22 mouse cellular contexts compared by ENCODE assay signal in genomic region chr3:55646437-55646836, GRCm38 (mm10).
DNase-seq lines count a peak whose midpoint lies in the region; ATAC-seq lines count a peak whose summit lies in the region.
"Had no signal": no experiment of that assay in that cellular context is flagged by ENCODE, and none has a peak within 500 bp of the region (broad histone marks: within the 10 kb centered on the region; RNA-seq: fewer than 3 reads in every experiment).

No protein-coding gene starts in this region.

- no peak overlapping the region for H3K9ac ChIP-seq in embryonic facial prominence, embryonic 14.5 days (ENCODE audit: low read depth, low read length)
- H3K9ac ChIP-seq in limb, embryonic 13.5 days, result no peak overlapping the region
- H3K9ac ChIP-seq: embryonic facial prominence, embryonic 12.5 days; forebrain, embryonic 15.5 days; hindbrain, embryonic 12.5 days had no signal

- H3K36me3 ChIP-seq in embryonic facial prominence, embryonic 14.5 days (ENCODE audit: control insufficient read depth, insufficient read depth, low read length), result peaks cover 40% of the 10 kb centered on the region
- H3K36me3 ChIP-seq in embryonic facial prominence, embryonic 10.5 days (replicated peaks), result peaks cover 25% of the 10 kb centered on the region
- peaks cover 14% of the 10 kb centered on the region for H3K36me3 ChIP-seq in limb, embryonic 10.5 days
- H3K36me3 ChIP-seq in limb, embryonic 13.5 days, result peaks cover 30% of the 10 kb centered on the region

- H3K4me1 ChIP-seq in embryonic facial prominence, embryonic 14.5 days (ENCODE audit: control insufficient read depth, insufficient read depth, low read length), result peaks cover 20% of the 10 kb centered on the region
- H3K4me1 ChIP-seq in embryonic facial prominence, embryonic 10.5 days, result peaks cover 39% of the 10 kb centered on the region
- peaks cover 55% of the 10 kb centered on the region for H3K4me1 ChIP-seq in limb, embryonic 10.5 days
- peaks cover 50% of the 10 kb centered on the region for H3K4me1 ChIP-seq in limb, embryonic 13.5 days

- H3K4me3 ChIP-seq in embryonic facial prominence, embryonic 14.5 days (ENCODE audit: low read depth, low read length), result no peak overlapping the region
- H3K4me3 ChIP-seq in embryonic facial prominence, embryonic 10.5 days, result no peak overlapping the region
- H3K4me3 ChIP-seq in limb, embryonic 10.5 days, result no peak overlapping the region
- no peak overlapping the region for H3K4me3 ChIP-seq in limb, embryonic 13.5 days
- H3K4me3 ChIP-seq: embryonic facial prominence, embryonic 12.5 days; forebrain, embryonic 15.5 days; heart, adult 2 months; hindbrain, embryonic 12.5 days had no signal

- no peak overlapping the region for H3K4me2 ChIP-seq in embryonic facial prominence, embryonic 14.5 days (ENCODE audit: low read depth, low read length)
- no peak overlapping the region for H3K4me2 ChIP-seq in limb, embryonic 13.5 days (replicated peaks)
- H3K4me2 ChIP-seq: embryonic facial prominence, embryonic 12.5 days; forebrain, embryonic 15.5 days; heart, embryonic 11.5 days; hindbrain, embryonic 12.5 days had no signal

- no peaks in the 10 kb centered on the region for H3K27me3 ChIP-seq in embryonic facial prominence, embryonic 14.5 days (replicated peaks; ENCODE audit: control insufficient read depth, insufficient read depth, low read length)
- H3K27me3 ChIP-seq in embryonic facial prominence, embryonic 10.5 days (replicated peaks; ENCODE audit: low read depth, poor library complexity, severe bottlenecking), result no peaks in the 10 kb centered on the region
- no peaks in the 10 kb centered on the region for H3K27me3 ChIP-seq in limb, embryonic 10.5 days (ENCODE audit: low read depth, poor library complexity, severe bottlenecking)
- peaks cover 4% of the 10 kb centered on the region; the same call in 1 of the 2 replicates for H3K27me3 ChIP-seq in limb, embryonic 13.5 days
- H3K27me3 ChIP-seq: embryonic facial prominence, embryonic 12.5 days; forebrain, embryonic 15.5 days; hindbrain, embryonic 12.5 days had no signal

- 0 out of 2 replicates have a peak, but pooled peaks have one; percentile 12 for ATAC-seq in cerebellum, adult (ENCODE audit: insufficient number of reproducible peaks, low FRiP score, low TSS enrichment)
- ATAC-seq in embryonic facial prominence, embryonic 14.5 days (ENCODE audit: low read depth), result 0 out of 2 replicates have a peak, but pooled peaks have one; percentile 9
- ATAC-seq in limb, embryonic 13.5 days (ENCODE audit: low FRiP score, low read depth), result peak; percentile 37; the same call in 1 of the 2 replicates
- ATAC-seq: activated CD4-positive, CD25-positive, alpha-beta regulatory T cell, adult 4 months; forebrain, embryonic 15.5 days; inflammation-experienced regulatory T-cells, adult 6 months; intestine, embryonic 16.5 days had no signal

- H3K9me3 ChIP-seq in embryonic facial prominence, embryonic 14.5 days (ENCODE audit: control insufficient read depth, low read length), result no peaks in the 10 kb centered on the region
- H3K9me3 ChIP-seq in embryonic facial prominence, embryonic 10.5 days, result no peaks in the 10 kb centered on the region
- H3K9me3 ChIP-seq in limb, embryonic 10.5 days (replicated peaks), result no peaks in the 10 kb centered on the region
- no peaks in the 10 kb centered on the region for H3K9me3 ChIP-seq in limb, embryonic 13.5 days
- H3K9me3 ChIP-seq: embryonic facial prominence, embryonic 12.5 days; forebrain, embryonic 15.5 days; hindbrain, embryonic 12.5 days had no signal

- DNase-seq in cerebellum, postnatal 36 days, result no peak
- DNase-seq in embryonic facial prominence, embryonic 14.5 days (ENCODE audit: low spot score), result no peak
- DNase-seq in embryonic facial prominence, embryonic 10.5 days (ENCODE audit: low spot score), result no peak
- no peak for DNase-seq in limb, embryonic 10.5 days (ENCODE audit: low spot score)
- DNase-seq in kidney, postnatal 36 days, result no peak
- no peak for DNase-seq in adrenal gland, adult 18-20 months (ENCODE audit: low spot score in 2 of 2)
- DNase-seq: adrenal gland, postnatal 10 days; adrenal gland, postnatal 36 days; cerebellum, adult 8-10 months; gastrocnemius, postnatal 10 days; gastrocnemius, postnatal 36 days; heart, adult 2 months; kidney, adult 2 months had no signal

- no peak overlapping the region for H3K27ac ChIP-seq in embryonic facial prominence, embryonic 14.5 days (replicated peaks; ENCODE audit: low read depth, low read length)
- no peak overlapping the region for H3K27ac ChIP-seq in embryonic facial prominence, embryonic 10.5 days (replicated peaks)
- peak overlapping the region; percentile 76 for H3K27ac ChIP-seq in limb, embryonic 10.5 days
- peak overlapping the region; percentile 48; the same call in 1 of the 2 replicates for H3K27ac ChIP-seq in limb, embryonic 13.5 days
- H3K27ac ChIP-seq: forebrain, embryonic 15.5 days; heart, adult 2 months had no signal

- WGBS in embryonic facial prominence, embryonic 14.5 days, result 66% methylated on average over 3 of the region's 3 CpGs
- WGBS in embryonic facial prominence, embryonic 10.5 days, result 90% methylated on average over 3 of the region's 3 CpGs
- 67% methylated on average over 3 of the region's 3 CpGs for WGBS in limb, embryonic 10.5 days
- 31% methylated on average over 3 of the region's 3 CpGs for WGBS in limb, embryonic 13.5 days

Comparison
In these comparisons a context has a peak if more than half of its experiments do, and no peak if none do; other contexts are left out.
1. H3K27ac ChIP-seq: peak in limb, embryonic 10.5 days (single experiment) and limb, embryonic 13.5 days (single experiment); none in embryonic facial prominence, embryonic 14.5 days (single experiment) and embryonic facial prominence, embryonic 10.5 days (single experiment).
2. Peak in every context shown above with its lines, with median percentiles within 50 percentile points of each other: ATAC-seq.